ENCODE assay signal across 12 mouse cellular contexts in genomic region chr19:6829069-6829468, GRCm38 (mm10). TPM values are rescaled to one million over a fixed set of nuclear protein-coding genes. Genes with fewer than 3 reads are reported as not detected.
DNase-seq lines count a peak whose midpoint lies in the region; ATAC-seq lines count a peak whose summit lies in the region.
"Had no signal": no experiment of that assay in that cellular context is flagged by ENCODE, and none has a peak within 500 bp of the region (broad histone marks: within the 10 kb centered on the region; RNA-seq: fewer than 3 reads in every experiment).

No protein-coding gene starts in this region.

- DNase-seq in forebrain, embryonic 14.5 days (ENCODE audit: low spot score) = no peak
- DNase-seq in midbrain, embryonic 10.5 days (ENCODE audit: low spot score) = no peak
- DNase-seq in midbrain, embryonic 11.5 days (ENCODE audit: low spot score, missing footprints) = no peak
- peak; percentile 47 for DNase-seq in midbrain, embryonic 14.5 days
- peak; percentile 46 for DNase-seq in thymus, postnatal 25 days
- no peak for DNase-seq in testis, postnatal 10 days (ENCODE audit: low spot score)
- DNase-seq in kidney, adult 11 months = no peak
- DNase-seq: cerebellum, postnatal 25 days; heart, postnatal 10 days; kidney, postnatal 10 days had no signal

- no peak for ATAC-seq in forebrain, embryonic 15.5 days (replicated peaks)
- ATAC-seq in forebrain, embryonic 14.5 days = no peak
- no peak for ATAC-seq in midbrain, embryonic 11.5 days (ENCODE audit: low FRiP score)
- no peak for ATAC-seq in midbrain, embryonic 14.5 days (ENCODE audit: low FRiP score, low TSS enrichment)

- H3K36me3 ChIP-seq in forebrain, embryonic 15.5 days = no peaks in the 10 kb centered on the region
- H3K36me3 ChIP-seq in forebrain, embryonic 14.5 days (ENCODE audit: control insufficient read depth, insufficient read depth, low read length) = no peaks in the 10 kb centered on the region
- H3K36me3 ChIP-seq in midbrain, embryonic 10.5 days = no peaks in the 10 kb centered on the region
- H3K36me3 ChIP-seq in midbrain, embryonic 11.5 days (ENCODE audit: control insufficient read depth, insufficient read depth, low read length) = no peaks in the 10 kb centered on the region
- H3K36me3 ChIP-seq in midbrain, embryonic 14.5 days (ENCODE audit: control insufficient read depth, insufficient read depth, low read length) = no peaks in the 10 kb centered on the region

- H3K4me2 ChIP-seq in forebrain, embryonic 15.5 days (replicated peaks) = peak overlapping the region; percentile 63; the same call in 1 of the 2 replicates
- H3K4me2 ChIP-seq in forebrain, embryonic 14.5 days (ENCODE audit: low read length) = no peak overlapping the region
- H3K4me2 ChIP-seq in midbrain, embryonic 11.5 days = no peak overlapping the region
- peak overlapping the region; percentile 65; the same call in 1 of the 2 replicates for H3K4me2 ChIP-seq in midbrain, embryonic 14.5 days (ENCODE audit: low read length)

- no peaks in the 10 kb centered on the region for H3K9me3 ChIP-seq in forebrain, embryonic 15.5 days
- H3K9me3 ChIP-seq in forebrain, embryonic 14.5 days (replicated peaks; ENCODE audit: control insufficient read depth, low read length) = no peaks in the 10 kb centered on the region
- no peaks in the 10 kb centered on the region for H3K9me3 ChIP-seq in midbrain, embryonic 10.5 days (replicated peaks)
- H3K9me3 ChIP-seq in midbrain, embryonic 11.5 days (ENCODE audit: control insufficient read depth, low read length) = no peaks in the 10 kb centered on the region
- no peaks in the 10 kb centered on the region for H3K9me3 ChIP-seq in midbrain, embryonic 14.5 days (ENCODE audit: control insufficient read depth, low read length)

- peaks cover 38% of the 10 kb centered on the region for H3K27me3 ChIP-seq in forebrain, embryonic 15.5 days
- peaks cover 39% of the 10 kb centered on the region for H3K27me3 ChIP-seq in forebrain, embryonic 14.5 days (replicated peaks; ENCODE audit: control insufficient read depth, insufficient read depth, low read length)
- peaks cover 70% of the 10 kb centered on the region for H3K27me3 ChIP-seq in midbrain, embryonic 10.5 days (ENCODE audit: low read depth, poor library complexity, severe bottlenecking)
- peaks cover 38% of the 10 kb centered on the region for H3K27me3 ChIP-seq in midbrain, embryonic 11.5 days (ENCODE audit: control insufficient read depth, insufficient read depth, low read length)
- H3K27me3 ChIP-seq in midbrain, embryonic 14.5 days (ENCODE audit: control insufficient read depth, insufficient read depth, low read length) = peaks cover 36% of the 10 kb centered on the region

- 31% methylated on average over 3 of the region's 3 CpGs for WGBS in forebrain, embryonic 15.5 days
- WGBS in forebrain, embryonic 14.5 days = 13% methylated on average over 3 of the region's 3 CpGs
- 17% methylated on average over 3 of the region's 3 CpGs for WGBS in midbrain, embryonic 10.5 days
- 8% methylated on average over 3 of the region's 3 CpGs for WGBS in midbrain, embryonic 11.5 days
- WGBS in midbrain, embryonic 14.5 days = 6% methylated on average over 3 of the region's 3 CpGs

- H3K4me1 ChIP-seq in forebrain, embryonic 15.5 days = peaks cover 23% of the 10 kb centered on the region
- 0 out of 2 replicates have a peak, but pooled peaks cover 3% of the 10 kb centered on the region for H3K4me1 ChIP-seq in forebrain, embryonic 14.5 days (ENCODE audit: control insufficient read depth, insufficient read depth, low read length)
- H3K4me1 ChIP-seq in midbrain, embryonic 10.5 days = peaks cover 33% of the 10 kb centered on the region
- peaks cover 16% of the 10 kb centered on the region for H3K4me1 ChIP-seq in midbrain, embryonic 11.5 days (ENCODE audit: control insufficient read depth, insufficient read depth, low read length)
- peaks cover 10% of the 10 kb centered on the region; the same call in 1 of the 2 replicates for H3K4me1 ChIP-seq in midbrain, embryonic 14.5 days (ENCODE audit: control insufficient read depth, insufficient read depth, low read length)

- peak overlapping the region; percentile 44; the same call in 1 of the 2 replicates for H3K4me3 ChIP-seq in forebrain, embryonic 15.5 days
- no peak overlapping the region for H3K4me3 ChIP-seq in forebrain, embryonic 14.5 days (ENCODE audit: low read depth, low read length)
- peak overlapping the region; percentile 56 for H3K4me3 ChIP-seq in midbrain, embryonic 10.5 days
- no peak overlapping the region for H3K4me3 ChIP-seq in midbrain, embryonic 11.5 days (ENCODE audit: low read depth, low read length)
- 0 out of 2 replicates have a peak overlapping the region, but pooled peaks have one; percentile 38 for H3K4me3 ChIP-seq in midbrain, embryonic 14.5 days (replicated peaks; ENCODE audit: low read depth, low read length)

- H3K27ac ChIP-seq in forebrain, embryonic 15.5 days (replicated peaks) = no peak overlapping the region
- no peak overlapping the region for H3K27ac ChIP-seq in forebrain, embryonic 14.5 days (ENCODE audit: low read depth, low read length)
- no peak overlapping the region for H3K27ac ChIP-seq in midbrain, embryonic 10.5 days (replicated peaks)
- no peak overlapping the region for H3K27ac ChIP-seq in midbrain, embryonic 11.5 days (ENCODE audit: low read depth, low read length)
- H3K27ac ChIP-seq in midbrain, embryonic 14.5 days (replicated peaks; ENCODE audit: low read depth, low read length) = no peak overlapping the region
- H3K27ac ChIP-seq: macrophage had no signal

- H3K9ac ChIP-seq in forebrain, embryonic 15.5 days (replicated peaks) = no peak overlapping the region
- H3K9ac ChIP-seq in forebrain, embryonic 14.5 days (ENCODE audit: low read length) = no peak overlapping the region
- no peak overlapping the region for H3K9ac ChIP-seq in midbrain, embryonic 11.5 days (ENCODE audit: low read length)
- H3K9ac ChIP-seq in midbrain, embryonic 14.5 days (replicated peaks; ENCODE audit: low read length) = no peak overlapping the region

RNA-seq across cellular contexts. Expression of gene Rps6ka4, which starts 11.4 kb away (rescaled TPM):
- polyA plus RNA-seq in forebrain, embryonic 15.5 days (2015; fragmentation: Nextera tagmentation; extraction: Ambion mirVana) = 7.1 and 7.7 TPM in 2 replicates
- polyA plus RNA-seq in forebrain, embryonic 14.5 days (2014; fragmentation: Nextera tagmentation; extraction: Ambion mirVana) = 3.0 and 7.0 TPM in 2 replicates
- 5.0 and 7.9 TPM in 2 replicates for polyA plus RNA-seq in midbrain, embryonic 10.5 days (2016; fragmentation: Nextera tagmentation; extraction: Ambion mirVana)
- 4.8 and 5.1 TPM in 2 replicates for polyA plus RNA-seq in midbrain, embryonic 11.5 days (2014; fragmentation: Nextera tagmentation; extraction: Ambion mirVana)
- polyA plus RNA-seq in midbrain, embryonic 14.5 days (2014; fragmentation: Nextera tagmentation; extraction: Ambion mirVana) = 6.0 and 6.8 TPM in 2 replicates

RNA-seq across cellular contexts. Expression of gene Ccdc88b, which starts 28.9 kb away (rescaled TPM):
- polyA plus RNA-seq in forebrain, embryonic 15.5 days (2015; fragmentation: Nextera tagmentation; extraction: Ambion mirVana) = 0.40 and 0.71 TPM in 2 replicates
- polyA plus RNA-seq in forebrain, embryonic 14.5 days (2014; fragmentation: Nextera tagmentation; extraction: Ambion mirVana) = 0.07 and 0.37 TPM in 2 replicates
- 0.33 and 0.57 TPM in 2 replicates for polyA plus RNA-seq in midbrain, embryonic 10.5 days (2016; fragmentation: Nextera tagmentation; extraction: Ambion mirVana)
- polyA plus RNA-seq in midbrain, embryonic 11.5 days (2014; fragmentation: Nextera tagmentation; extraction: Ambion mirVana) = 0.26 and 0.58 TPM in 2 replicates
- 0.23 and 0.49 TPM in 2 replicates for polyA plus RNA-seq in midbrain, embryonic 14.5 days (2014; fragmentation: Nextera tagmentation; extraction: Ambion mirVana)

Comparison
In these comparisons a context has a peak if more than half of its experiments do, and no peak if none do; other contexts are left out.
1. H3K4me2 ChIP-seq: peak in forebrain, embryonic 15.5 days (single experiment) and midbrain, embryonic 14.5 days (single experiment); none in forebrain, embryonic 14.5 days (single experiment) and midbrain, embryonic 11.5 days (single experiment).
2. H3K4me3 ChIP-seq: peak in forebrain, embryonic 15.5 days (single experiment), midbrain, embryonic 10.5 days (single experiment) and midbrain, embryonic 14.5 days (single experiment); none in forebrain, embryonic 14.5 days (single experiment) and midbrain, embryonic 11.5 days (single experiment).
3. DNase-seq: peak in midbrain, embryonic 14.5 days (single experiment) and thymus, postnatal 25 days (single experiment); none in forebrain, embryonic 14.5 days (single experiment), midbrain, embryonic 10.5 days (single experiment), midbrain, embryonic 11.5 days (single experiment), testis, postnatal 10 days (single experiment) and kidney, adult 11 months (single experiment).